Mouse (Mus musculus): Measurements from ENCODE around the gene Trhr2. TPM values are rescaled to one million over a fixed set of nuclear protein-coding genes. Genes with fewer than 3 reads are reported as not detected.

Trhr2 gene
- polyA plus RNA-seq, 1 experiment from 2014 or later = not detected

- Histone ChIP-seq H3K9me3 (replicated peaks) (no peaks in the 10 kb centered on the region), H3K27ac (no peak overlapping the region), H3K36me3 (peaks cover 21% of the 10 kb centered on the region), H3K4me2 (no peak overlapping the region), H3K27me3 (peaks cover under 1% of the 10 kb centered on the region; the same call in 1 of the 2 replicates), H3K4me1 (replicated peaks) (peaks cover 39% of the 10 kb centered on the region), H3K9ac (no peak overlapping the region), H3K4me3 (no peak overlapping the region)
- ATAC-seq (replicated peaks; ENCODE audit: insufficient number of reproducible peaks, insufficient read depth, low FRiP score, low read depth) = no peak
- 73% methylated on average over 6 of the region's 6 CpGs for WGBS
Measured at GRCm38 (mm10) chr8:122341790-122342189, 18.8 kb downstream of the Trhr2 start.

GRCm38 (mm10) chr8:122340761-122341160 lies 19.8 kb downstream of the Trhr2 start:
- no peak overlapping the region for H3K9ac ChIP-seq
- WGBS = 82% methylated on average over 3 of the region's 3 CpGs
- no peak overlapping the region for H3K4me3 ChIP-seq
- H3K4me2 ChIP-seq = no peak overlapping the region
- H3K36me3 ChIP-seq = peaks cover 32% of the 10 kb centered on the region
- no peaks in the 10 kb centered on the region for H3K9me3 ChIP-seq (replicated peaks)
- no peak overlapping the region for H3K27ac ChIP-seq
- peaks cover 47% of the 10 kb centered on the region for H3K4me1 ChIP-seq (replicated peaks)
- no peak for ATAC-seq (replicated peaks; ENCODE audit: insufficient number of reproducible peaks, insufficient read depth, low FRiP score, low read depth)
- peaks cover 4% of the 10 kb centered on the region for H3K27me3 ChIP-seq

GRCm38 (mm10) chr8:122338852-122339251 lies 21.7 kb downstream of the Trhr2 start:
- H3K9ac ChIP-seq = no peak overlapping the region
- ATAC-seq (replicated peaks; ENCODE audit: insufficient number of reproducible peaks, insufficient read depth, low FRiP score, low read depth) = no peak
- peaks cover 33% of the 10 kb centered on the region for H3K4me1 ChIP-seq (replicated peaks)
- no peak overlapping the region for H3K4me3 ChIP-seq
- H3K9me3 ChIP-seq (replicated peaks) = no peaks in the 10 kb centered on the region
- peaks cover 51% of the 10 kb centered on the region for H3K36me3 ChIP-seq
- peaks cover 7% of the 10 kb centered on the region for H3K27me3 ChIP-seq
- H3K4me2 ChIP-seq = no peak overlapping the region
- 72% methylated on average over 6 of the region's 6 CpGs for WGBS
- H3K27ac ChIP-seq = no peak overlapping the region

- peak; percentile 16; the same call in 1 of the 2 replicates for ATAC-seq (replicated peaks; ENCODE audit: insufficient number of reproducible peaks, insufficient read depth, low FRiP score, low read depth)
- H3K4me2 ChIP-seq = peak overlapping the region; percentile 59
- H3K27ac ChIP-seq = no peak overlapping the region
- WGBS = 46% methylated on average over 74 of the region's 81 CpGs
- peaks cover 21% of the 10 kb centered on the region for H3K4me1 ChIP-seq (replicated peaks)
- H3K4me3 ChIP-seq = peak overlapping the region; percentile 35
- no peaks in the 10 kb centered on the region for H3K9me3 ChIP-seq (replicated peaks)
- H3K36me3 ChIP-seq = peaks cover 61% of the 10 kb centered on the region
- H3K9ac ChIP-seq = no peak overlapping the region
- H3K27me3 ChIP-seq = peaks cover 7% of the 10 kb centered on the region; the same call in 1 of the 2 replicates
Measured at GRCm38 (mm10) chr8:122336251-122336910, 24.2 kb downstream of the Trhr2 start.

GRCm38 (mm10) chr8:122335638-122336250 lies 24.8 kb downstream of the Trhr2 start:
- peaks cover 7% of the 10 kb centered on the region; the same call in 1 of the 2 replicates for H3K27me3 ChIP-seq
- no peak overlapping the region for H3K9ac ChIP-seq
- peak overlapping the region; percentile 35 for H3K4me3 ChIP-seq
- no peaks in the 10 kb centered on the region for H3K9me3 ChIP-seq (replicated peaks)
- H3K4me1 ChIP-seq (replicated peaks) = peaks cover 28% of the 10 kb centered on the region
- peaks cover 61% of the 10 kb centered on the region for H3K36me3 ChIP-seq
- peak overlapping the region; percentile 59 for H3K4me2 ChIP-seq
- H3K27ac ChIP-seq = no peak overlapping the region
- 50% methylated on average over 57 of the region's 57 CpGs for WGBS
- no peak for ATAC-seq (replicated peaks; ENCODE audit: insufficient number of reproducible peaks, insufficient read depth, low FRiP score, low read depth)

GRCm38 (mm10) chr8:122334791-122335490 lies 25.6 kb downstream of the Trhr2 start:
- Histone ChIP-seq H3K36me3 (peaks cover 59% of the 10 kb centered on the region), H3K4me3 (no peak overlapping the region), H3K4me1 (replicated peaks) (peaks cover 36% of the 10 kb centered on the region), H3K9ac (no peak overlapping the region), H3K4me2 (no peak overlapping the region), H3K9me3 (replicated peaks) (no peaks in the 10 kb centered on the region), H3K27ac (no peak overlapping the region), H3K27me3 (peaks cover 7% of the 10 kb centered on the region; the same call in 1 of the 2 replicates)
- ATAC-seq (replicated peaks; ENCODE audit: insufficient number of reproducible peaks, insufficient read depth, low FRiP score, low read depth) = no peak
- 89% methylated on average over 13 of the region's 13 CpGs for WGBS

GRCm38 (mm10) chr8:122333531-122333930 lies 27.0 kb downstream of the Trhr2 start:
- no peak overlapping the region for H3K27ac ChIP-seq
- no peak overlapping the region for H3K9ac ChIP-seq
- no peak for ATAC-seq (replicated peaks; ENCODE audit: insufficient number of reproducible peaks, insufficient read depth, low FRiP score, low read depth)
- H3K4me1 ChIP-seq (replicated peaks) = peaks cover 50% of the 10 kb centered on the region
- peaks cover 51% of the 10 kb centered on the region for H3K36me3 ChIP-seq
- H3K9me3 ChIP-seq (replicated peaks) = no peaks in the 10 kb centered on the region
- H3K27me3 ChIP-seq = peaks cover 7% of the 10 kb centered on the region; the same call in 1 of the 2 replicates
- H3K4me2 ChIP-seq = no peak overlapping the region
- WGBS = 89% methylated on average over 7 of the region's 7 CpGs
- no peak overlapping the region for H3K4me3 ChIP-seq

GRCm38 (mm10) chr8:122332753-122333506 lies 27.6 kb downstream of the Trhr2 start:
- H3K4me2 ChIP-seq = no peak overlapping the region
- H3K9me3 ChIP-seq (replicated peaks) = no peaks in the 10 kb centered on the region
- H3K27ac ChIP-seq = no peak overlapping the region
- no peak overlapping the region for H3K9ac ChIP-seq
- 70% methylated on average over 6 of the region's 6 CpGs for WGBS
- no peak for ATAC-seq (replicated peaks; ENCODE audit: insufficient number of reproducible peaks, insufficient read depth, low FRiP score, low read depth)
- no peak overlapping the region for H3K4me3 ChIP-seq
- peaks cover 7% of the 10 kb centered on the region; the same call in 1 of the 2 replicates for H3K27me3 ChIP-seq
- H3K4me1 ChIP-seq (replicated peaks) = peaks cover 56% of the 10 kb centered on the region
- H3K36me3 ChIP-seq = peaks cover 51% of the 10 kb centered on the region

GRCm38 (mm10) chr8:122331134-122331523 lies 29.4 kb downstream of the Trhr2 start:
- Histone ChIP-seq H3K4me3 (no peak overlapping the region), H3K27me3 (0 out of 2 replicates have a peak, but pooled peaks cover 3% of the 10 kb centered on the region), H3K4me1 (replicated peaks) (peaks cover 62% of the 10 kb centered on the region), H3K27ac (peak overlapping the region; percentile 70), H3K9me3 (replicated peaks) (no peaks in the 10 kb centered on the region), H3K9ac (peak overlapping the region; percentile 35; the same call in 1 of the 2 replicates), H3K4me2 (no peak overlapping the region), H3K36me3 (peaks cover 33% of the 10 kb centered on the region)
- 58% methylated on average over 3 of the region's 3 CpGs for WGBS
- peak; percentile 58 for ATAC-seq (replicated peaks; ENCODE audit: insufficient number of reproducible peaks, insufficient read depth, low FRiP score, low read depth)

- peaks cover 27% of the 10 kb centered on the region for H3K36me3 ChIP-seq
- WGBS = 48% methylated on average over 12 of the region's 12 CpGs
Measured at GRCm38 (mm10) chr8:122330446-122331133, 30.0 kb downstream of the Trhr2 start.

More at GRCm38 (mm10) chr8:122330446-122331133, 30.0 kb downstream of the Trhr2 start:
- no peak overlapping the region for H3K4me3 ChIP-seq
- no peaks in the 10 kb centered on the region for H3K9me3 ChIP-seq (replicated peaks)
- peaks cover 64% of the 10 kb centered on the region for H3K4me1 ChIP-seq (replicated peaks)
- ATAC-seq (replicated peaks; ENCODE audit: insufficient number of reproducible peaks, insufficient read depth, low FRiP score, low read depth) = no peak
- peak overlapping the region; percentile 35; the same call in 1 of the 2 replicates for H3K9ac ChIP-seq
- H3K27ac ChIP-seq = peak overlapping the region; percentile 70
- 0 out of 2 replicates have a peak, but pooled peaks cover 3% of the 10 kb centered on the region for H3K27me3 ChIP-seq
- H3K4me2 ChIP-seq = no peak overlapping the region
